Mouse (Mus musculus) embryonic facial prominence, embryonic 13.5 days (tissue): Measurements from ENCODE around the gene Per3. TPM values are rescaled to one million over a fixed set of nuclear protein-coding genes. Genes with fewer than 3 reads are reported as not detected.

Experiments
- ATAC-seq: fragments of 200-750 bp; cut with Nextera tagmentation; 2 replicates; pipeline ENCODE4 v1.8.0; 2017; ENCODE audit warnings: low read depth; ENCODE audit not compliant: insufficient number of reproducible peaks, insufficient read depth, low FRiP score, low TSS enrichment
- H3K27ac ChIP-seq: fragments of 300-500 bp; sonication (generic); 2 replicates; pipeline ENCODE4 v1.5.1; 2015; ENCODE audit warnings: moderate library complexity, mild to moderate bottlenecking, inconsistent platforms
- H3K27me3 ChIP-seq: fragments of 300-500 bp; sonication (generic); 2 replicates; pipeline ENCODE4 v1.6.1; 2015; ENCODE audit warnings: mild to moderate bottlenecking, inconsistent platforms
- H3K36me3 ChIP-seq: fragments of 300-500 bp; sonication (generic); 2 replicates; pipeline ENCODE4 v1.6.1; 2015; ENCODE audit warnings: mild to moderate bottlenecking, inconsistent platforms
- H3K4me1 ChIP-seq: fragments of 300-500 bp; sonication (generic); 2 replicates; pipeline ENCODE4 v1.6.1; 2015; ENCODE audit warnings: inconsistent platforms
- H3K4me2 ChIP-seq: fragments of 300-500 bp; sonication (generic); 2 replicates; pipeline ENCODE4 v1.6.1; 2015; ENCODE audit warnings: moderate library complexity, mild to moderate bottlenecking, inconsistent platforms
- H3K4me3 ChIP-seq: fragments of 300-500 bp; sonication (generic); 2 replicates; pipeline ENCODE4 v1.5.1; 2015; ENCODE audit warnings: mild to moderate bottlenecking, inconsistent platforms
- H3K9ac ChIP-seq: fragments of 300-500 bp; sonication (generic); 2 replicates; pipeline ENCODE4 v1.6.1; 2015; ENCODE audit warnings: mild to moderate bottlenecking, inconsistent platforms
- H3K9me3 ChIP-seq: fragments of 300-500 bp; sonication (generic); 2 replicates; pipeline ENCODE4 v1.6.1; 2016; ENCODE audit warnings: inconsistent platforms
- WGBS: fragments of 180-500 bp; shearing (Covaris S2); methylation state at CpG from one replicate; pipeline ENCODE4 v1.1.7; 2015; ENCODE audit warnings: mixed read lengths; 5-methylcytosine and 5-hydroxymethylcytosine counted together
- polyA plus RNA-seq: library from polyadenylated mRNA; unstranded; fragments of >200 nt; fragmentation: Nextera tagmentation; extraction: Ambion mirVana; gene quantifications from 2 replicates; pipeline ENCODE4 v1.2.1, GENCODE M21; 2015

Gene Per3
- polyA plus RNA-seq, 1 experiment from 2014 or later: 7.9 TPM

- no peaks in the 10 kb centered on the region for H3K27me3 ChIP-seq
- no peak overlapping the region for H3K9ac ChIP-seq
- no peak overlapping the region for H3K4me2 ChIP-seq
- H3K4me3 ChIP-seq: no peak overlapping the region
- H3K4me1 ChIP-seq: peaks cover 18% of the 10 kb centered on the region
- WGBS: 96% methylated on average over 4 of the region's 4 CpGs
- H3K9me3 ChIP-seq: peaks cover 6% of the 10 kb centered on the region; the same call in 1 of the 2 replicates
- H3K36me3 ChIP-seq: peaks cover 8% of the 10 kb centered on the region; the same call in 1 of the 2 replicates
- H3K27ac ChIP-seq: no peak overlapping the region
- ATAC-seq: no peak
Observed at GRCm38 (mm10) chr4:151059566-151059965, 15.1 kb upstream of the Per3 start.

DNA sequence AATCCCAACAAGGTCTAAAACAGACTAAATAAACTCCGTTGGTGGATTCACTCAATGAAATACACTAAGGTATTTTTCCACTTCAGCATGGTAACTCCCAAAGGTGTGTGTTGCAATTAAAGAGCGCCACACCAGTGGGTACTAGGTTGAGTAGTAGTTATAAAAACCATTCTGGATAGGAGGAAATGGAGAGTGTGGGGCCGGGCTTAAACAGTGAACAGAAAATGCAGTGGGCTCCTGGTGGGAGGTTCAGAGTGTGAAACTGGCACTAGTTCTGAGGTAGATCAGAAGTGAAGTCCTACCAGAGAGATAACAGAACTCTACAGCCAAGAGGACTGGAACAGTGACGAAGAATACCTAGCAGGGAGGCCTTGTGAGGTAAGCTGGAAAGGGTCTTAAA is 14.2 kb upstream of the Per3 start:
- peak overlapping the region; percentile 69 for H3K4me2 ChIP-seq
- H3K36me3 ChIP-seq: peaks cover 14% of the 10 kb centered on the region
- ATAC-seq: no peak
- WGBS: 80% methylated on average over 4 of the region's 4 CpGs
- H3K9me3 ChIP-seq: peaks cover 6% of the 10 kb centered on the region; the same call in 1 of the 2 replicates
- peak overlapping the region; percentile 84 for H3K27ac ChIP-seq
- H3K9ac ChIP-seq: peak overlapping the region; percentile 67
- H3K4me1 ChIP-seq: peaks cover 18% of the 10 kb centered on the region
- peak overlapping the region; percentile 91 for H3K4me3 ChIP-seq
- H3K27me3 ChIP-seq: no peaks in the 10 kb centered on the region

DNA sequence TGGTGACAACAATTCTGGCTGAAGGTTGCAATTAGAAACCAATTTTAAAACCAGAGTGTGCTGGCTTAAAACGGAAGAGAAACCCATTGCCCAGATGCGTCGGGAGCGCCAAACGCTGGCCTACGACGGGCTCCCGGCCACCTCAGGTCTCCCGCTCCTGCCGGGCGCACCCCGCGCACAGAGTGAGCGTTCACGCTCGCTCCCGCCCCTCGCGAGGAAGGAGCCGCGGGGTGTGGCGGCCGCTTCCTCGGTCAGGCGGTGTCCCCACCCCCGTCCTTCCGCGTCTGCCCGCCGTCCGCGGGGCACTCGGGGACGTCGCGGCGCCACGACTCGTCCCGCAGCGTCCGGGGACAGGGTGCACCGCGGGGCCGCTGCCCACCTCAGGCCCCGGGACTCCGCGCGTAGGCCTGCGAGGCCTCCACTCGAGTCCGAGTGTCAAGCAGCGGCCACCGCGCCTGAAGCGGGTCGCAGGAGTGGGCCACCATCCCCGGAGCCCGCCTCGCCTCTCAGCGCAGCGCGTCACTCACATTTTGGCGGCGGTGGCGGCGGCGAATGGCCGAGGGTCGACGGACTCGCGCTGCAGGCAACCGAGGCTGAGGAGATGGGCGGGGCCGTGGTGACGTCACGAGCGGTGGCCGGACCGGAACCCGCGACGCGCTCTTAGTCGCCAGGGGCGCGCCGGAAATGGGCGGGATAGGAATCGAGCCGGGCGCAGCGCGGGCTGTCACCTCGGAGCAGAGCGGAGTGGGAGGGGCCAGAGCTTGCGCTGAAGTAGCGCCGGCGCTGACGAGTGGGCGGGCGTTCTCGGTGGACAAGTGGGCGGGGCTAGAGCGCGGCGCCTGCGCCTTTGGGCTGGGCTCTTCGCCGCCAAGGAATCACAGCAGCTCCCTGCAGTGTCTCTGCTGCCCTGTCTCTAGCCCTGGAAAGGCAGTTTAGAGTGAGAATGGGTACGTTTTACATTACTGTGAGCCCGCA is 13.2 kb upstream of the Per3 start, which contains the start of gene Vamp3:
TSS of gene Vamp3 (minus strand) at position 617 of the 975 bp plus-strand sequence.
- Histone ChIP-seq H3K27ac (peak within 1 kb of the TSS; percentile 92), H3K9me3 (peaks cover 6% of the 10 kb centered on the region; the same call in 1 of the 2 replicates), H3K9ac (peak within 1 kb of the TSS; percentile 91), H3K36me3 (peaks cover 21% of the 10 kb centered on the region), H3K4me3 (peak within 1 kb of the TSS; percentile 91), H3K4me2 (peak within 1 kb of the TSS; percentile 69), H3K4me1 (peaks cover 18% of the 10 kb centered on the region), H3K27me3 (no peaks in the 10 kb centered on the region)
- under 1% methylated on average over 111 of the region's 114 CpGs for WGBS
- ATAC-seq: peak; percentile 100

DNA sequence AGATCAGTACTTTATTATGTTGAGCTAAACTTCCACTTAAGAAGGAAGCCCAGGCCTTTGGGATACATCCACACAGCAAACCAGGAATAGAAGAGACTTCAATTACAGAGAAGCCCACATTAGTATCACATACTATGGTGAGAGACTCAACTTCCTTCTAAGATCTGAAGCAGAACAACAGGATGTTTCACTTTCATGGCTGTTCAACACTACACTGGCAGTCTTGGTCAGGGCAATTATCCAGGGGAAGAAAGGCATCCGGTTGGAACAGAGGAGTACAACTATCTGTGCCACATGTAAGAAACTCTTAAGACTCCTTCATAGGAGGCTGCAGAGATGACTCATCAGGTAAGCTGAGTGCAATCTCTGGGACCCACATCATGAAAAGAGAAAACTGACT is 6.7 kb upstream of the Per3 start:
- H3K4me2 ChIP-seq: no peak overlapping the region
- H3K4me1 ChIP-seq: 0 out of 2 replicates have a peak, but pooled peaks cover 2% of the 10 kb centered on the region
- peaks cover 76% of the 10 kb centered on the region for H3K36me3 ChIP-seq
- no peak overlapping the region for H3K27ac ChIP-seq
- H3K9ac ChIP-seq: no peak overlapping the region
- H3K9me3 ChIP-seq: no peaks in the 10 kb centered on the region
- 85% methylated on average over 1 of the region's 1 CpGs for WGBS
- no peak overlapping the region for H3K4me3 ChIP-seq
- H3K27me3 ChIP-seq: no peaks in the 10 kb centered on the region
- no peak for ATAC-seq

DNA sequence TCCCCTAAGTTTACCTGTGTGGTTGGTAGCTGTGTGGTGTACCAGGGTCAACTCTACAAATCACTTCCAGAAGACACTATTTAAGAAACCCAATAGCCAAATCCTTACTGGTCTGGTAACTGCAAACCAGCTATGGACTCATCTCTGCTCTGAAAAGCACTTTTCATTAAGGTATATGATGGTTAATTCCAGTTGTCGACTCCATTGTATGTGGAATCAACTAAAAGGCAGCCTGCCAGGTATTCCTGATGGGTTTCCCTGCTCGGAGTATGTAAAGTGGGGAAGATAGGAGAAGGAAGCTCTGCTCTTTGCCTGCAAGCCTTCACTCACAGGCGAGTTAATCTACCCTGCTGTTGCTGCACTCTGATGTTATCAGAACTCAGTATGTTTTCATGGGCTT is 2.1 kb upstream of the Per3 start:
- H3K9ac ChIP-seq: no peak overlapping the region
- H3K4me1 ChIP-seq: peaks cover 13% of the 10 kb centered on the region
- no peak for ATAC-seq
- 84% methylated on average over 3 of the region's 3 CpGs for WGBS
- H3K9me3 ChIP-seq: no peaks in the 10 kb centered on the region
- no peak overlapping the region for H3K4me2 ChIP-seq
- peaks cover 48% of the 10 kb centered on the region for H3K36me3 ChIP-seq
- no peak overlapping the region for H3K4me3 ChIP-seq
- H3K27ac ChIP-seq: no peak overlapping the region
- no peaks in the 10 kb centered on the region for H3K27me3 ChIP-seq

DNA sequence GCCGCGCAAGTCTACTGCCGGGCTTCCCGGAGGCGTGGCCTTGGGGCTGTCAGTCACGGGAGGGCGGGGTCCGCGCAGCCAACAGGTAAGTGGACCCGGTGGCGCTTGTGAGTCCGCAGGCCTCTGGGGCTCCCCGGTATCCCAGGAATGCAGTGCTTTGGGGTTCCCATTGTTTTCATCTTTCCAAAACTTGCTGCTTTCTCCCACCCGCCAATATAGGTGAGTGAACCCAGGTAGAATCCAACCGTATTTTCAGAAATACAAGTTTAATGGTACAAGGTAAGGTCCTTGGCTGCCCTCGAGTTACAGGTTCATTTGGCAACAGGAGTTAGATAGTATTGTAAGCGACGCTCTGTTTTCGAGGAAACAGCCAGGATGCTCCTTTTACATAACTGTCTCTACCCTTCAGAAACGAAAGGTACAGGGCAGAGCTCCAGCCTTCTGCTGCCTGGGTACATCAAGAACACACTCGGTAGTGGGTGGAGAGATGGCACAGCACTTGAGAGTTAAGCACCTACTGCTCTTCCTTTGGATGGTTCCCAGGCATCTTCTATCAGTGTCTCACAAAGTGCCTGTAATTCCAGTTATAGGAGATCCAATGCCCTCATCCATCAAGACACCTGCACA is 592 bp upstream of the Per3 start:
- peak overlapping the region; percentile 99 for H3K4me2 ChIP-seq
- peaks cover 35% of the 10 kb centered on the region for H3K36me3 ChIP-seq
- WGBS: 7% methylated on average over 21 of the region's 21 CpGs
- H3K9me3 ChIP-seq: no peaks in the 10 kb centered on the region
- H3K4me3 ChIP-seq: peak overlapping the region; percentile 66
- H3K4me1 ChIP-seq: peaks cover 13% of the 10 kb centered on the region
- 0 out of 2 replicates have a peak, but pooled peaks have one; percentile 2 for ATAC-seq
- H3K27ac ChIP-seq: 0 out of 2 replicates have a peak overlapping the region, but pooled peaks have one; percentile 16
- H3K9ac ChIP-seq: peak overlapping the region; percentile 81
- no peaks in the 10 kb centered on the region for H3K27me3 ChIP-seq

DNA sequence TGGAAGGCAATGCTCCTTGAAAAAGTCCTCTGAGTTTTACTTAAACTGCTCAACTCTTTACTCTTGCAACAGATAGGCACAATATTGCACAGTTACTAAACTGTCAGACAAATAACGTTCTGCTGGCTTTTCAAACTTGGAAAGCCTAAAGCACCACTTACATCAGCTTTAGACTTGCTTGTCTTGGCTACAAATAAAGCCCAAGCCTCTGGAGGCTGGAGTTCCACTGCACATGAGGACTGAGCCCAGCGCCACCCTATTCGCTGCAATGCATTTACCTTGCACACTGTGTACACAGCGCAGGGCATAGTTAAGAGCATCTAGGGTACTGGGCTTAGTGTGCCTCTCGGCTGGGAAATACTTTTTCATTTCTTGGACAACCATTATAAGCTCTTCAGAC is 1.2 kb downstream of the Per3 start:
- WGBS: 46% methylated on average over 5 of the region's 5 CpGs
- Histone ChIP-seq H3K4me2 (peak overlapping the region; percentile 99), H3K27ac (no peak overlapping the region), H3K9me3 (no peaks in the 10 kb centered on the region), H3K9ac (peak overlapping the region; percentile 81), H3K4me1 (peaks cover 13% of the 10 kb centered on the region), H3K36me3 (peaks cover 20% of the 10 kb centered on the region), H3K4me3 (peak overlapping the region; percentile 66), H3K27me3 (no peaks in the 10 kb centered on the region)
- no peak for ATAC-seq

GRCm38 (mm10) chr4:151041506-151041905 is 3.0 kb downstream of the Per3 start:
- Histone ChIP-seq H3K36me3 (peaks cover 5% of the 10 kb centered on the region), H3K9ac (no peak overlapping the region), H3K4me3 (no peak overlapping the region), H3K27ac (no peak overlapping the region), H3K9me3 (no peaks in the 10 kb centered on the region), H3K27me3 (no peaks in the 10 kb centered on the region), H3K4me1 (peaks cover 13% of the 10 kb centered on the region), H3K4me2 (no peak overlapping the region)
- no peak for ATAC-seq
- WGBS: 87% methylated on average over 5 of the region's 5 CpGs

DNA sequence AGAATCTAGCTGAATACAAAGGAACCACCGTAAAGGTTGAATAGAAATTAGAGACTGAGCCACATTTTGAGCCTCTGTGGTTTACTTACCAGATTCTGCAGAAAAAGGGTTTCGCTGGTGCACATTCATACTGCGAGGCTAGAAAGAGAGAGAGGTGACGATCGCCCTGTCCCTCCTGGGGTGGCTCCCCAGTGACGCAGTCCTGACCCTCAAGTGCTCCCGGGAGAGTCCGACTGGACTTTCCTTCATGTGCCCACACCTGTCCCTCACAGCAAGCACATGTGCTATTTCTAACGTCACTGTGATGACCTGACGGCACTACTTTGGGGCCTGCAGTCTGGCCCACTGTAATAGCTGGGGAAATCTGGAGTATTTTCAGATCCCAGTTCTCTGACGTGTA is 6.7 kb downstream of the Per3 start:
- no peak overlapping the region for H3K27ac ChIP-seq
- peaks cover 6% of the 10 kb centered on the region; the same call in 1 of the 2 replicates for H3K36me3 ChIP-seq
- H3K4me2 ChIP-seq: no peak overlapping the region
- H3K9me3 ChIP-seq: no peaks in the 10 kb centered on the region
- no peak overlapping the region for H3K4me3 ChIP-seq
- no peaks in the 10 kb centered on the region for H3K27me3 ChIP-seq
- ATAC-seq: no peak
- WGBS: 88% methylated on average over 11 of the region's 11 CpGs
- no peak overlapping the region for H3K9ac ChIP-seq
- no peaks in the 10 kb centered on the region for H3K4me1 ChIP-seq

- 87% methylated on average over 7 of the region's 7 CpGs for WGBS
- H3K4me2 ChIP-seq: no peak overlapping the region
- no peak for ATAC-seq
- H3K27me3 ChIP-seq: no peaks in the 10 kb centered on the region
- H3K9ac ChIP-seq: no peak overlapping the region
- no peaks in the 10 kb centered on the region for H3K9me3 ChIP-seq
- H3K27ac ChIP-seq: no peak overlapping the region
- no peak overlapping the region for H3K4me3 ChIP-seq
- H3K4me1 ChIP-seq: no peaks in the 10 kb centered on the region
- H3K36me3 ChIP-seq: peaks cover 10% of the 10 kb centered on the region; the same call in 1 of the 2 replicates
Observed at GRCm38 (mm10) chr4:151036521-151036920, 7.9 kb downstream of the Per3 start.

- H3K4me1 ChIP-seq: no peaks in the 10 kb centered on the region
- 47% methylated on average over 6 of the region's 6 CpGs for WGBS
- ATAC-seq: no peak
- H3K9me3 ChIP-seq: no peaks in the 10 kb centered on the region
- H3K27me3 ChIP-seq: no peaks in the 10 kb centered on the region
- no peak overlapping the region for H3K27ac ChIP-seq
- H3K4me2 ChIP-seq: no peak overlapping the region
- peaks cover 7% of the 10 kb centered on the region for H3K36me3 ChIP-seq
- no peak overlapping the region for H3K9ac ChIP-seq
- no peak overlapping the region for H3K4me3 ChIP-seq
Observed at GRCm38 (mm10) chr4:151027001-151027400, 17.5 kb downstream of the Per3 start.
